Mouse (Mus musculus) bone marrow, adult 2 months (tissue): ENCODE results near the gene Ptprt.

Experiments
- CTCF ChIP-seq: fragments of 200-500 bp; IDR thresholded peaks from 2 replicates; pipeline ENCODE4 v1.5.1; 2011; ENCODE audit warnings: low read length, control low read depth; ENCODE audit not compliant: control insufficient read depth, insufficient read depth
- POLR2A ChIP-seq: fragments of 200-500 bp; IDR thresholded peaks from 2 replicates; pipeline ENCODE4 v1.6.1; 2011; ENCODE audit warnings: low read depth, mild to moderate bottlenecking, control low read depth, low read length, borderline replicate concordance; ENCODE audit not compliant: control insufficient read depth

DNA sequence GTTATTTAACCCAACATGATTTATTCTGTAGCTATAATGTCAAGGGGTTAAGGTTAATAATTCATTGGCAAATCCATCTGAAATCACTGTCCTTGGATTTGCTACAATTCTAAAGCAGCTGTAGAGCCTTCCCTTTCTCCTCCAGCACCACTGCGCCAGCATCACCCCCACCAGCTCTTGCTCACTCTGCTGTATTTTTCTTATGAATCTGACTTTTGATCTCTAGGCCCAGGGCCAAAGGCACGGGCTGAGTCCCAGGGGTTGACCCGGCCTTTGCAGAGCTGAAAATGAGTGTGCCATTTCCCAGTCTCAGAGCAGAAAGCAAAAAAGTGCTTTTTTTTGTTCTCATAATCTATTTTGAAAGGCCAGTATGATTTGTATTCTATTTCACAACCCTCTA lies 38.7 kb upstream of the Ptprt start:
- TF ChIP-seq CTCF = no peak
- no peak for TF ChIP-seq POLR2A
